Mouse (Mus musculus): ENCODE data around the gene Isg20l2. TPM values are rescaled to one million over a fixed set of nuclear protein-coding genes. Genes with fewer than 3 reads are reported as not detected.
A peak's percentile ranks its signal among the peaks of the same experiment; 100 is the strongest.

The Isg20l2 gene
- total RNA-seq, 2 experiments from 2014 or later, result 15.1 to 15.6 TPM

DNA sequence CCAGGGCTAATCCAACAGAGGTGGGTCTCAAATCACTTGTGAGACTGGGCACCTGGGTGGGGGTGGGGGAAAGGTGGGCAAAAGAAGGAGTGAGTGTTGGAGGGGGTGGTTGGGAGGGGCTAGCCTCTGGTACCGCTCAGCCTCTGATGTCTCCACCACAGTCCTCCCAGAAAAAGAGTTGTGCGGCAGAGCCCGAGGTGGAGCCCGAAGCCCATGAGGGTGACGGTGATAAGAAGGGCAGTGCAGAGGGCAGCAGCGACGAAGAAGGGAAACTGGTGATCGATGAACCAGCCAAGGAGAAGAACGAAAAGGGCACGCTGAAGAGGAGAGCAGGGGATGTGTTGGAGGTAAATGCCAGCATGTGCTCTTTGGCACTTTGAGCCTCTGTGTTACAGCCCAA, 16.2 kb upstream of the Isg20l2 start:
- Histone ChIP-seq H3K4me3 (no peak overlapping the region), H3K27ac (no peak overlapping the region)
- intact Hi-C loops (cut with DNase I), result no loop called here
- no peak for DNase-seq (ENCODE audit: extremely low spot score in 1 of 2, low spot score in 2 of 2)
- no peak for TF ChIP-seq CTCF (IDR thresholded peaks at IDR 0.05)

DNA sequence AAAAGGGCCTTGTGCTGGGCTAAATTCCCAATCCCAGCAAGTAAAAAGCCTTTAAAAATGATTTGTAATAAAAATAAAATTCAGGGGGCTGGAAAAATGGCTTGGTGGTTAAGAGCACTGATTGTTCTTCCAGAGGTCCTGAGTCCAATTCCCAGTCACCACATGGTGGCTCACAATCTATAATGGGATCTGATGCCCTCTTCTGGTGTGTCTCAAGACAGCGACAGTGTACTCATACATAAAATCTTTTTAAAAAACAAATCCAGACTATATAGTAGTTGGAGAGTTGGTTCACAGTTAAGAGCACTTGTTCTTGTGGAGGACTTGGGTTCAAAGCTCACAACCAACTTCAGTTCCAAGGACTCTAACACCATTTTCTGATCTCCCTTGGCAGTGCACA, 13.1 kb upstream of the Isg20l2 start:
- TF ChIP-seq CTCF (IDR thresholded peaks at IDR 0.05), result peak; percentile 8
- Histone ChIP-seq H3K27ac (no peak overlapping the region), H3K4me3 (no peak overlapping the region)
- no peak for DNase-seq (ENCODE audit: extremely low spot score in 1 of 2, low spot score in 2 of 2)
- intact Hi-C loops (cut with DNase I), result no loop called here

DNA sequence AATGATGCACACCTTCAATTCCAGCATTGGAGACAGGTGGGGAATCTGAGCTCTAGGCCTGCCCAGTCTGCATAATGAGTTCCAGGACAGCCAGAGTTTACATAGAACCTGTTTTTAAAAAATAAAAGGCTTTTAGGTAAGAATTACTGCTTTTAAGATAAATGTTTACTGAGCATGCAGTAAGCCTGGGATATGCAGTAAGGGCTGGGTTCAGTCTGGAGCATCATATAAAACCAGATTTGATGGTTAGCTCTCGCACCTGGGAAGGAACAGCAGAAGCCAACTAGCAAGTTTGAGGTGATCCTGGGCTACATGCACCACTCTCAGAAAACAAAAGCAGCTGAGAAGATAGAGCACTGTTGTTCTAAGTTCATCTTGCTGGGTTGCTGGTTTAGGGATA, 11.6 kb upstream of the Isg20l2 start:
- H3K27ac ChIP-seq, result no peak overlapping the region; the same call in 1 of the 2 replicates

DNA sequence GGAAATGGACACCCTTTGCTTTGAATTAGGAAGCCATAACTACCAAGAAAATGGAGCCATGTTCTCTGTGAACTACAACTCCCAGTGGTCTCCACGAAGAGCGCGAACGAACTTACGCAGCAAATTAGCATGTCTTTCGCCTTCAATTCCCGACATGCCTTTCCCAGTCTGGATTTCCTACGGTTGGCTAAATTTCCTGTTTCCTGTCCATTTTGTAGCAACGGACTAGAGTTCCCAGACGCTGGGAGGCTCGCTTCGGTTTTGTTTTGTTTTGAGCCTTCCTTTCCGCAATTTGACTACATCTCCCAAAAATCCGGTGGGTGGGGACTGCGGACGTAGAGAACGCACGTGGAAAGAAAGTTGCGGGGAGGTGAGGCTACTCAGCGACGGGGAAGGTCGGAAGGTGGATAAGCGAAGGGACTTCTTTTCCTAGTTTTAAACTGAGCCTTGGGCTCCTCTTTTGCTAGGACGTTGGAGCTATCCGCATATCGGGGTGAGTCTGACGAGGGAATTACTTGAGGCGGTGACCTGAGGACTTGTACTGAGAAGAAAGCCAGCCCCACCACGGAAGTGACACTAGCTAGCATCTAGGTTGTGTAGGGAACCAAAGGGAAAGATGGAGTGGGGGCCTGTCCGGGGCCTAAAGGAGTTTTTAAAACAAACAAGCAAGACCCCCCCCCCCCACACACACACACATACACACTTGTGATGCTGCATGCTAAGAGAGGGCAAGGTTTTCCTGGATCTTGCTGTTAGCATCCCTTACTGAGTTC, 10.6 kb upstream of the Isg20l2 start, which contains the start of gene Mrpl24:
Gene Mrpl24, plus strand, starts transcription at position 171 of the 773 bp plus-strand sequence.
- intact Hi-C loops (cut with DNase I), result loop anchor here (1.0 kb wide), 3 partner anchors 11 to 34 kb away; partner anchors contain the start of genes Hdgf, Isg20l2, Prcc and Rrnad1
- peak within 1 kb of the TSS; percentile 69 for H3K27ac ChIP-seq

More for the DNA sequence above, 11.6 kb upstream of the Isg20l2 start:
- intact Hi-C loops (cut with DNase I), result no loop called here
- TF ChIP-seq CTCF (IDR thresholded peaks at IDR 0.05), result no peak
- H3K4me3 ChIP-seq, result no peak overlapping the region
- no peak for DNase-seq (ENCODE audit: extremely low spot score in 1 of 2, low spot score in 2 of 2)

DNA sequence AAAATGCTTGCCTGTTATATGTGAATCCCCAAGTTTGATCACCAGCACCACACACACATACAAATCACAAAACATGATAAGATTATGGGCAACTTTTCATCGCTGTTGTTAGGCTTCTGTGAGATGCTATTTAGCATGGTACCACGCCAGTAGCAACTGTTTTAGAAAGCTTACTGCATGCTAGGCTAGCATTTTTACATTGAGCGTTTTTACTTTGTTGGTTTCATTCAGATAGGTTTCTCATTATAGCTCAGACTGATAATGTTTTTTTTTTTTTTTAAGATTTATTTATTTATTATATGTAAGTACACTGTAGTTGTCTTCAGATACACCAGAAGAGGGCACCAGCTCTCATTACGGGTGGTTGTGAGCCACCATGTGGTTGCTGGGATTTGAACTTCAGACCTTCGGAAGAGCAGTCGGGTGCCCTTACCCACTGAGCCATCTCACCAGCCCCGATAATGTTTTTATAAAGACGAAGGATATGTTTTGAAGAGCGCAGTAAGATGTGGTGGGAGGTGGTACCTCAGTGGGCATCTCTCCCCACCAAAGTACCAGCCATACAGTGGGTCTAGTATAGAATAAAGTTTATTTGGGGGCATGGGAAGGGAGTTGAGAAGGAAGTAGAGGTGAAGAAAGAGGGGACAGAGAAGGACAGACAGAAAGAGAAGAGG, 9.7 kb upstream of the Isg20l2 start:
- H3K27ac ChIP-seq, result no peak overlapping the region
- TF ChIP-seq CTCF (IDR thresholded peaks at IDR 0.05), result no peak; the same call in none of the 2 replicates
- no peak for DNase-seq (ENCODE audit: extremely low spot score in 1 of 2, low spot score in 2 of 2)
- intact Hi-C loops (cut with DNase I), result no loop called here
- peak overlapping the region; percentile 71 for H3K4me3 ChIP-seq

More for the DNA sequence above, 10.6 kb upstream of the Isg20l2 start, which contains the start of gene Mrpl24:
- DNase-seq (ENCODE audit: extremely low spot score in 1 of 2, low spot score in 2 of 2), result peak; percentile 72 to 81
- peak within 1 kb of the TSS; percentile 71 for H3K4me3 ChIP-seq
- TF ChIP-seq CTCF (IDR thresholded peaks at IDR 0.05), result no peak

DNA sequence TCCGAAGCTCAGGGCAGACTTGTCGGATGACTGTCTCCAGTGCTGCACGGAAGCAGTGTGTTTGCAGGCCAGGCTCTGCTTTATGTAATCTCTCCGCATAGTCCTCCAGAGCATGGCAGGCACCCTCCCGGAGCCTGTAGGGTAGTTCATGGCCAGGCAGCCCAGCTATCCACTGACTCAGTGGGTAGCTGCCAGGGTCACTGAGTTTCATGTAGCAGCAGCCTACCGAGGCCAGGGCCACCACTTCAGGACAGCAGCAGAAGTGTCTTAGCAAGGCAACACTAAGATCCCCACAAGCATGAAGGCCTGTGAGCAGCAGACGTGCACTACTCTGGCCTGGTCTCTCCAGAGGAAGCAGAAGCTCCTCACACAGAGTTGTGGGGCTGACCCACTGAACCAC, 5.1 kb upstream of the Isg20l2 start:
- Histone ChIP-seq H3K27ac (no peak overlapping the region), H3K4me3 (no peak overlapping the region)
- TF ChIP-seq CTCF (IDR thresholded peaks at IDR 0.05), result no peak
- intact Hi-C loops (cut with DNase I), result no loop called here
- DNase-seq (ENCODE audit: extremely low spot score in 1 of 2, low spot score in 2 of 2), result no peak

DNA sequence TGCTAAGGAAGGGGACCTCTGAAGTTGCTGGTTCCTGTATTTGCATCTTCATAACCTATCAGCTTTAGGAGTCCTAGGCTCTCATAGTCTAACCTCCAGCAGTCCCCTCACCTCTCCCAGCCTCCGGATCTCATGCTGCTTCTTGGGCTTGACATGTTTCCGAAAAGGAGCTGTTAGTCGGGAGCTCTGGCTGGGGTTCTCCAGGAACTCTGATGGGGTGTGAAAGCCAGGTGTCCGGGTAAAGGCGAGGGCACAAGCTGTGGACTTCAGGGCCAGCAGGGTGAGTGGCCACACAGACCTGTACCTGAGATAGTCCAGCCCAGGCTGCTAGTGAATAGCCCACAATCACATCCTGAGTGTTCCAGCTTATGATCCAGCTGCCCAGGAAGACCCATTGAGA, 2.7 kb upstream of the Isg20l2 start:
- no peak overlapping the region for H3K27ac ChIP-seq
- H3K4me3 ChIP-seq, result no peak overlapping the region
- intact Hi-C loops (cut with DNase I), result no loop called here
- no peak for TF ChIP-seq CTCF (IDR thresholded peaks at IDR 0.05)
- DNase-seq (ENCODE audit: extremely low spot score in 1 of 2, low spot score in 2 of 2), result no peak

DNA sequence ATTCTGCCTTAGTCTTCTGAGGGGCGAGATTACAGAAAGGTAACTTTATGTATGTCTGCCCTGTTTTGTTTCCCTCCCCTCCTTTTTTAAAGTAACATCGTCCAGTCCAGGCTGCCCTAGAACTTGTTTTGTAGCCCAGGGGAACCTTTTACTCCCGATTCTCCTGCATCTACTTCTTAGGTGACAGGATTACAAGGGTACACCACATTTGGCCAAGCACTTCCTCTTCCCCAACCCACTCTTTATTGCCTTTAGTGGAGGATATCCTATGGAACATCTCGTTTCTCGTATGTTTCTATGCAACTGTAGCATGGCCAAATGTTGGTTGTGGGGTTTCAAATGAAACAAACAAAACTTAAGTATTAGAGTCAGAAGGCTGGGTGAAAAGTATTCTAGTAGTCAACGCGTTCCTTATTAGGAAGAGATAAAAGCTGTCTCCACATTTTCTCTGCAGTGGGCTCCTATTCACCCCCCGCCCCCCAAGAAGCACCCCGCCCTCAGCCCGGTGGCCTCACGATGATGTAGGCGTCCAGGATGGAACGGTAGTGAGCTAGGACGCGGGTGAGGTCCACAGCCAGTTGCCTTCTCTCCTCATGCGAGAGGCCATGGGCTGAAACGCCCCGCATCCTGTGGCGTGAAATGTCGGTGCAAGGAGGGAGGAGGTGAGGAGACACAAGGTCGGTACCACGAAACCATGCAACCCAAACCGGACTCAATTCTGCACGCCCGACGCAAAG, 605 bp upstream of the Isg20l2 start:
- Histone ChIP-seq H3K27ac (peak overlapping the region; percentile 73), H3K4me3 (peak overlapping the region; percentile 83)
- no peak for DNase-seq (ENCODE audit: extremely low spot score in 1 of 2, low spot score in 2 of 2)
- TF ChIP-seq CTCF (IDR thresholded peaks at IDR 0.05), result no peak
- intact Hi-C loops (cut with DNase I), result loop anchor here (1.0 kb wide), 2 partner anchors 10 to 44 kb away; partner anchors contain the start of genes Mrpl24 and Prcc

DNA sequence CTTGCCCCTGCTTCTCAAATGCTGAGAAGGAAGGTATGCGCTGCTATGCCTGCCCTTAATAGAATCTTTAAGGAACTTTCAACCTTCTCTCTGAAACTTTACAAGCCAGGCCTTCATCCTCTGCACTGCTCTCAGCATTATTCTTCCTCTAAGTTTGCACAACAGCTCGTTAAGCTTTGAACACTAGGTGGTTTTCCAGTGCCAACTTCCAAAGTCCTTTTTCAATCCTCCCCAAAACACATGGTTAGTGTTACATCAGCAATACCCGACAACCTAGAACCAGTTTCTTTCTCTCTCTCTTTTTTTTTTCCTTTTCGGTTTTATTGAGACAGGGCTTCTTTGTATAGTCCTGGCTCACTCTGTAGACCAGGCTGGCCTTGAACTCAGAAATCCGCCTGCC, 3.9 kb downstream of the Isg20l2 start:
- Histone ChIP-seq H3K4me3 (no peak overlapping the region), H3K27ac (no peak overlapping the region)
- no peak for DNase-seq (ENCODE audit: extremely low spot score in 1 of 2, low spot score in 2 of 2)
- intact Hi-C loops (cut with DNase I), result no loop called here
- no peak for TF ChIP-seq CTCF (IDR thresholded peaks at IDR 0.05)

DNA sequence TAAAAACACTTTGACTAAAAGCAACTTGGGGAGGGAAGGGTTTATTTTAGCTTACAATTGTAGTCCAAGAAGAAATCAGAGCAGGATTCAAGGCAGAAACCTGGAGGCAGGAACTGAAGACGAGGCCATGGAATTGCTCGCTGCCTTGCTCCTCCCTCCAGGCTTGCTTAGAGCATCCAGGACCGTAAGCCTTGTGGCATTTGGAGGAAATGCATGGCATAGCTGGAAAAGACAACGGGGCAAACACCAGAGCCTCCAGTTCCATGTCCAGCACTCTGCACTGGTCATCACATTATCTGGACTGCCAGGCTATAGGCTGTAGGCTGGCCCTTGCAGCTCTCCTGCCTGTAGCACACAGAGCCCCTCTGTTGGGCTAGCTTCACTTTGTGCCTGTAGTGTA, 4.4 kb downstream of the Isg20l2 start:
- DNase-seq (ENCODE audit: extremely low spot score in 1 of 2, low spot score in 2 of 2), result no peak
- TF ChIP-seq CTCF (IDR thresholded peaks at IDR 0.05), result no peak
- Histone ChIP-seq H3K27ac (no peak overlapping the region), H3K4me3 (no peak overlapping the region)
- intact Hi-C loops (cut with DNase I), result no loop called here

DNA sequence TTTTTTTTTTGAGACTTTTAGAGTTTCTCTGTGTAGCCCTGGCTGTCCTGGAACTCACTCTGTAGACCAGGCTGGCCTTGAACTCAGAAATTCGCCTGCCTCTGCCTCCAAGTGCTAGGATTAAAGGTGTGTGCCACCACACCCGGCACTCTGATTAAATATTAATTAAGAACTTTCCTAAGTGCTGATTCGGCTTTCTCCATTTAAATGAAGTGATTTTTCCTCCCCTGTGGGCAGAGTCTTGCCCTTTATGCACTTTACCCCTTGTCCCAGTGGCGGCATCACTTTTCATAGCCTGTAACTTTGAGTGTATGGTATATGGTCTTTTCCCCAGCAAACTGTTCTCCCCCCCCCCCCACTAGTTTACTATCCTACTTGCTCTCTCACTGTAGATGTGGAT, 5.1 kb downstream of the Isg20l2 start:
- no peak for TF ChIP-seq CTCF (IDR thresholded peaks at IDR 0.05)
- H3K4me3 ChIP-seq, result no peak overlapping the region
- no peak for DNase-seq (ENCODE audit: extremely low spot score in 1 of 2, low spot score in 2 of 2)
- intact Hi-C loops (cut with DNase I), result loop anchor here (1.0 kb wide), 3 partner anchors 26 to 136 kb away; no protein-coding TSS in a partner anchor
- no peak overlapping the region for H3K27ac ChIP-seq

Data from left cerebral cortex, adult 2 months (tissue).